Mouse (Mus musculus) CD4-positive naive resting alpha-beta T cell, adult 57 days (primary cell): Measurements from ENCODE around the gene Pde4a. TPM values are rescaled to one million over a fixed set of nuclear protein-coding genes. Genes with fewer than 3 reads are reported as not detected.

ENCODE experiments used
- total RNA-seq: library from RNA; stranded (reverse); gene quantifications from one replicate; pipeline ENCODE4 v1.2.4, GENCODE M21; 2023

Gene Pde4a
- total RNA-seq, result 1.6 TPM

DNA sequence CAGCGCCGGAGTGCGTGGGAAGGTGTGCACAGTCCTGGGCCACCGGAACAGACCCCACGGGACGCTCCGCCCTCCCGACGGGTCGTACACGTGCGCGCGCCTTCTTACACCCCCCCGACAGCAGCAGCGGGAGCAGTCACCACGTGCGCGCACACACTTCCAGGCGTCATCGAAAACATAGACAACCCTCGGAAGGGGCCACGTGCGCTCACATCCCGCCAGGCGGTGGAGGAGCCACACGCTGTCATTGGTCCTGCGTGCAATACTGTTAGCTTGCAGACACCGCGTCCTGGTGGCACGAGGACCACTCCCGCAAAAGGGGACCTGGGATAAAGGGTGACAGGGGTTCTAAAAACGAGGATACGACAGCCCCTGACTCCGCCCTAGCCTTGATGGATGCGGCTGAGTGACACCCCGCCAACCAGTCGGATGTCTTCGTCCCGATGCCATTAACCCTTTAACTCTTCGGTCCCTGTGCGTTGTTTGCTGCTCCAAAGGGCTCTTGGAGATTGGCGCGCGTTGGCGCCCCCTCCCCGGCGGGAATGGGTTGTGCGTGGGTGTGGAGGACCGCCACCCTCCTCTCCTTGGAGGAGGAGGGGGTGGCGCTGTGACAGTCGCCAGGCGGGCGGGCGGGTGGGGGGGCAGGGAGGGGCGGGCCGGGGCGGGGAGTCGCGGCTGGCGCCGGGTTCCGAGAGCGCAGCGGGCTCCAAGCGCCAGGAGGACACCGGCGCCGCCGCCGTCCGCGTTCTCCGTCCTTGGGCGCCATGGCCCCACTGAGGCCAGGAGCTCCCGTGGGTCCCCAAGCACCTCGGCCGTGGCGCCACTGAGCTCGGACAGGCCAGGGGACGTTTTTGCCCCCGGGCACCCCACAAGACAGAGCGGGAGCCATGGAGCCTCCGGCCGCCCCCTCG, at the start of gene Pde4a:
Gene Pde4a (plus strand): TSS at position 674 of the 911 bp plus-strand sequence.

DNA sequence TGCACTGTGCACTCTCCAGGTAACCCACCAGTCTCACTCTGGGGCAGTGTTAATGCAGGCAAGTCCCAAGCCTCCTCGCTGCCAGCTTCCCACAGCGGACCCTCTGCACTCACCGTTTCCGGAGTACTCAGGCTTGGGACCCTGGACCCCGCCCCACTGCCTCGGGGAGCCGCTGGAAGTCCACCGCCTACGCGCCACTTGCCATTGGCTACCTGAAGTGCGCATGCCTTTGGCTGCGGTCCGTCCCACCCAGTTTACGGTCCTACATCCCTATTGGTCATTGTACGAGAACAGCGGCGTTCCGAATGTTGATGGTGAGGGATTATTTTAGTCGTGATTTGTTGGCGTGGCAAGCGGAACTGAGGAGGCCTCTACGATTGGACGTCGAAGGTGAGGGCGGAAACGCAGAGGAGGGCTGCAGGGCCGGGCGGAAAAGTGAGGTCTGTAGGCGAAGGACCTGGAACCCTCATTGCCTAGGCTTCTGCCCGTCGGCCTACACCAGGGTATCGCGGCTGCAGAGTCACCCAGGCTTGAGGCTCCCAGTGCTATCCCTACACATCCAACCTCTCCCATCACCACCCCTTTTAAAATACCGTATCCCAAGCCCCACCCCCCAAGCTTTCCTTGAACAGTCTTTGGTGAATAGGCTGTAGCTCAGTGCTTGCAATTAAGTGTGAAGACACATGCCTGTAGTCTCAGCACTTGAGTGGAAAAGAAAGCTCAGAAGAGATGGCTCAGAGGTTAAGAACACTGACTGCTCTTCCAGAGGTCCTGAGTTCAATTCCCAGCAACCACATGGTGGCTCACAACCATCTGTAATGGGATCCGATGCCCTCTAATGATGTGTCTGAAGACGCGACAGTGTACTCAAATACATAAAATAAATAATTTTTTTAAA, 34.2 kb upstream of the Pde4a start, which contains the start of gene Tyk2:
Gene Tyk2 (minus strand): TSS at position 185 of the 898 bp plus-strand sequence.

DNA sequence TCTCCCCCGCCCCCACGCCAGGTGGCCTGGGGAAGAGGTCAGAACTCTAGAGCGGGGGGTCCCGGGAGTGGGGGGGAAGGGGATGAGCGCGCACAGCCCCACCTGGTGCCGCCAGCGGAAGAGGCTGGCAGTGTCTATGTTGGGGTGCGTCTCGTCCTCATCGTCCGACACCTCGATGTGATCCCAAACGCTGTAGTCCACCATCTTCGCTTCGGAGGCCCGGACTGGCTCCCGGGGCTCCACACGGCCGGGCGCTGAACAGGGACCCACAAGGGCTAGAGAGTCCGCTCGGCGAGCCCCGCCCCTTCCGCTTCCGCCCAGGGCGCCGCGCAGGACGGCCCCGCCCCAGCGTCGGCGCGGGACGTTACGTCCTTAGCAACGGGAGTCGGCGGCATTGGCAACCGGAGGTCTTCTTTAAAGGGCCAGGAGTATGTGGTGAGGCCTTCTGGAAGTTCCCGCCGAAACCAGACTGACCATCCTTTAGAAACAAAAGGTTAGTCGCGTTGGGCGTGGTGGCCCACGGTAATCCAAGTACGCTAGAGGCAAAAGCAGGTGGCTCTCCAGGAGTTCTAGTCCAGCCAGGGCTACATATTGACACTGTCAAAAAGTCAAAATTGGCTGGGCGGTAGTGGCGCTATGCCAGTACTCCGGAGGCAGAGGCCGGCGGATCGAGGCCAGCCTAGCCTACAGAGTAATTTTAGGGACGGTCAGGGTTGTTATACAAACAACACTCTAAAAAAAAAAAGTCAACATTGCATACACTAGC, 15.7 kb upstream of the Pde4a start, which contains the start of gene Cdc37:
Gene Cdc37 (minus strand): TSS at position 329 of the 766 bp plus-strand sequence.

DNA sequence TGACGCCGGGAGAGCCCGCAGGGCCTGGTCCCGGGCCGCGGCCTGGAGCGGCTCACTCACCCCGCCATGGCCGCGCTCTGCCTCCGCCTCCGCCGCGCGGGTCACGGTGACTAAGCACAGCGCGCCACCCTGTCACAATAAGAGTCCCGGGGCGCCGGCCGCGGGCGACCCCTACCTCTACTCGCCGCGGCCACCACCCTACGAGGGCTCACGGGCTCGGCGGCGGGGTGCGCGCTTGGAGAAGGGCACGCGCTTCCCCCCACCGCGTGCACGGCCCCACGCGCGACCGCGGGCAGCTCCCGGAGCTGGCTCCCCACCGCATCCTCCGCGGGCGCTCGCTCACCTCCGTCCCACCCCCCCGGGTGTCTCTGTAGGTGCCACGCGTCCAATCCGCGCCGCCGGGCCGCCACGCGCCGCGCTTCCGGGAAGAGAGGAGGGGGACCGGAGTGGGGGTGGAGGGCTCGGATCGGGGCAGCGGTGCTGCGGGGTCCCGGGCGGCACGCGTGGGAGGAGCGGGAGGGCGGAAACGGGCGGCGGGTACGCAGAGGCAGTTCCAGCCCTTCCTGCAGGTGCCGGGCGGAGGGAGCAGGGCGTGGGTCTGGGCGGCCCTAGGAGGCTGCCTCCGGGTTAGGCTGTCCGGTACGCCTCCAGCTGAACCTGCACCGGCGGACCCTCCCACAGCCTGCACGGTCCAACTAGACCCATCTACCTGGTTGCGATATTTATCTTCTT, 73.4 kb downstream of the Pde4a start, which contains the start of gene Keap1:
Gene Keap1 (minus strand): TSS at position 629 of the 732 bp plus-strand sequence.

DNA sequence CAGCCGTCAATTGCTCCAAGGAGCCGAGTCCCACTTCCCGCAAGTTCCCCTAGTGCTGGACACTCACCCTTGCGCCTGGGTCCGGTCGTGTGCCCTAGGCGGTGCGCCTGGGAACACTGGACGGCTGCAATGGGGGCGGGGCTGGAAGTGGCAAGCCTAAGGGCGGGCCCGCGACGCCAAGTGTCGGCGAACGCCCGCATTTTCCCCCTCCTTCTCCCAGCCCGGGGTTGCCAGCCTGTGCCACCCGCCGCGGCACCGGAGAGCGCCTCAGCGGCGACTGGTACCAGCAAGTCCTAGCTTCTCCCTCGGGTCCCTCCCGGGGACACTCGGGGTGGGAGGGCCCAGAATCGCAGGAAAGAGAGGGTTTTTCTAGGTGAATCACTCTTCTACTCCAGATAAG, 82.8 kb downstream of the Pde4a start, which contains the start of gene S1pr5:
Gene S1pr5 (minus strand): TSS at position 118 of the 400 bp plus-strand sequence.

Other genes starting within 250 kb of the Pde4a start
- gene Dnmt1, start 205.8 kb upstream of the Pde4a start, total RNA-seq, result 82.3 TPM
- gene S1pr2, start 188.9 kb upstream of the Pde4a start, total RNA-seq, result 4.7 TPM
- 53.2 TPM for gene Mrpl4, start 163.0 kb upstream of the Pde4a start, total RNA-seq
- gene Icam1, start 149.7 kb upstream of the Pde4a start, total RNA-seq, result 19.5 TPM
- not detected for gene Icam4, start 136.3 kb upstream of the Pde4a start, total RNA-seq
- gene Icam5, start 133.6 kb upstream of the Pde4a start, total RNA-seq, result 0.18 TPM
- not detected for gene Zglp1, start 98.6 kb upstream of the Pde4a start, total RNA-seq
- gene Gm49373, start 92.6 kb upstream of the Pde4a start, total RNA-seq, result 0.83 TPM
- 27.6 TPM for gene Fdx1l, start 92.1 kb upstream of the Pde4a start, total RNA-seq
- gene Gm38431, start 73.7 kb upstream of the Pde4a start, total RNA-seq, result 9.4 TPM
- gene Raver1, start 73.7 kb upstream of the Pde4a start, total RNA-seq, result 112 TPM
- 50.3 TPM for gene Tyk2, start 34.5 kb upstream of the Pde4a start, total RNA-seq
- gene Cdc37, start 15.7 kb upstream of the Pde4a start, total RNA-seq, result 131 TPM
- 37.3 TPM for gene Keap1, start 73.6 kb downstream of the Pde4a start, total RNA-seq
- gene S1pr5, start 82.7 kb downstream of the Pde4a start, total RNA-seq, result 0.44 TPM
- gene Atg4d, start 99.6 kb downstream of the Pde4a start, total RNA-seq, result 51.6 TPM
- 172 TPM for gene Kri1, start 122.3 kb downstream of the Pde4a start, total RNA-seq
- 47.6 TPM for gene Cdkn2d, start 125.7 kb downstream of the Pde4a start, total RNA-seq
- gene Ap1m2, start 146.6 kb downstream of the Pde4a start, total RNA-seq, result 4.0 TPM
- 379 TPM for gene Slc44a2, start 155.0 kb downstream of the Pde4a start, total RNA-seq
- gene Ilf3, start 202.2 kb downstream of the Pde4a start, total RNA-seq, result 116 TPM
- 84.4 TPM for gene Qtrt1, start 246.1 kb downstream of the Pde4a start, total RNA-seq